Mouse (Mus musculus): ENCODE results near the gene Syk. TPM values are rescaled to one million over a fixed set of nuclear protein-coding genes. Genes with fewer than 3 reads are reported as not detected.
A peak's percentile ranks its signal among the peaks of the same experiment; 100 is the strongest.

Syk gene
- 119 and 126 TPM in 2 replicates for polyA plus RNA-seq (2012; rRNA removed)

DNA sequence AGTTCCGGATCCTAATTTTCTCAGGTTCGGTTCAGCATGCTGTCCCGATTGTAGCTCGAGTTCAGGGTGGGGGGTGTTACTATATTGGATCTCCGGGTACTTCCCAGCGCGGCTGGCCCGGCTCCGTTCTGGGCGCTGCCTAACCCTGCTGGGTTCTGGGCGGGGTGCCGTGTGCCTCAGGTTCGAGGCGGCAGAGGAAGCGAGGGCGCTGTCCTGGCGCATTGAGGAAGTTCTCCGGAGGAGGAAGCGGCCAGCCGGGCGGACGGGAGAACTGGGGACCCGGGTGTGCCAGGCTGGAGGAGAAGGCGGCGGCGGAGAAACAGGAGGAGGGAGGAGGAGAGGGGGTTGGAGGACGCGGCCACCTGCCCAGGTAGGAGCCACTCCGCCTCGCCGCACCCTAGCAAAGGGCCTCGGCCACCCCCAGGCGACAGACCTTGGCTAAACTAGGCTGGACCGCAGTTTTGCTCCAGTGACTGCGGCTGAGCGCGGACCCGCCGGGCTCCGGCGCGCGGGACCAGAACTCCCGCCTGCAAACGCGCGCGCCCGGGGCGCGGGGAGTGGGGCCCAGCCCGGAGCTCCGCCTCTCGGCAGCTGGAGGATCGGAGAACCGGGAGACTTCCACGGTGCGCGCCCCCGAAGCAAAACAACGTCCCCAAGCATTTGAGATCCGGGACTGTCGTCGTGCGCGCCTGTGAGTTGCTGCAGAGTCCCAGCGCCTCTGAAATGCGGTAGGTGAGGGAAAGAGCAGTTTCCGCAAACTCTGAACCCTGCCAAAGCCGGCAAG is at the start of gene Syk:
TSS of gene Syk (plus strand) at position 296 of the 784 bp plus-strand sequence.
- peaks cover 10% of the 10 kb centered on the region for H3K4me1 ChIP-seq (ENCODE audit: control insufficient read depth, insufficient read depth, insufficient read length)
- no peaks in the 10 kb centered on the region for H3K36me3 ChIP-seq (ENCODE audit: control insufficient read depth, insufficient read depth, low read length)
- peak in 1 of 2 experiments; percentile 78 for DNase-seq (ENCODE audit: low read depth in 1 of 2, low spot score in 2 of 2)
- H3K27ac ChIP-seq (ENCODE audit: insufficient read depth, low read length) = peak within 1 kb of the TSS; percentile 100
- no peaks in the 10 kb centered on the region for H3K27me3 ChIP-seq (ENCODE audit: control insufficient read depth, insufficient read depth, low read length)
- WGBS = 1% methylated on average over 65 of the region's 70 CpGs
- peak; percentile 14; the same call in 1 of the 2 replicates for TF ChIP-seq POLR2A (IDR thresholded peaks at IDR 0.05; ENCODE audit: low read depth, low read length)
- TF ChIP-seq CTCF (IDR thresholded peaks at IDR 0.05; ENCODE audit: extremely low read depth, insufficient read depth, insufficient read length, insufficient replicate concordance) = no peak
- H3K4me3 ChIP-seq (ENCODE audit: extremely low read depth, insufficient read depth, insufficient read length) = peak within 1 kb of the TSS; percentile 73

DNA sequence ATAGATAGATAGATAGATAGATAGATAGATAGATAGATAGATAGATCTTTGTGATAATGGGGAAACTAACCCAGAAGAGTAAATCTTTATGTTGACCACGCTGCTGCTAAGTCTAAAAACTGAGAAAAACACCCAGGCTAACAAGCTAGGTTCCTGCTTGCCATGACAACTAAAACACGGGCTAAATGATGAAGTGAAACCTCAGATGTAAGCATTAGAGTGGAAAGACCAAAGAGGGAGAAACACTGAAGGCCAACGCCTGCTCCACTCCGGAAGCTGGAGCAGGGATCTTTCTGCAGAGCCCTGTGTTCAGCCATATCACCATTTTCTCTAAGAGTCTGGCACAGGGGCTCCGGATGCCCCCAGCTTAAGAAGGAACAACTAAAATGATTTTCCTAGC is 49.3 kb upstream of the Syk start:
- WGBS = 42% methylated on average over 5 of the region's 5 CpGs
- Histone ChIP-seq H3K4me3 (ENCODE audit: extremely low read depth, insufficient read depth, insufficient read length) (no peak overlapping the region), H3K36me3 (ENCODE audit: control insufficient read depth, insufficient read depth, low read length) (no peaks in the 10 kb centered on the region), H3K27ac (ENCODE audit: insufficient read depth, low read length) (peak overlapping the region; percentile 72), H3K4me1 (ENCODE audit: control insufficient read depth, insufficient read depth, insufficient read length) (peaks cover 24% of the 10 kb centered on the region), H3K27me3 (ENCODE audit: control insufficient read depth, insufficient read depth, low read length) (no peaks in the 10 kb centered on the region)
- TF ChIP-seq POLR2A (IDR thresholded peaks at IDR 0.05; ENCODE audit: low read depth, low read length) (no peak), CTCF (IDR thresholded peaks at IDR 0.05; ENCODE audit: extremely low read depth, insufficient read depth, insufficient read length, insufficient replicate concordance) (no peak)
- peak in 1 of 2 experiments; percentile 29 for DNase-seq (ENCODE audit: low read depth in 1 of 2, low spot score in 2 of 2)

DNA sequence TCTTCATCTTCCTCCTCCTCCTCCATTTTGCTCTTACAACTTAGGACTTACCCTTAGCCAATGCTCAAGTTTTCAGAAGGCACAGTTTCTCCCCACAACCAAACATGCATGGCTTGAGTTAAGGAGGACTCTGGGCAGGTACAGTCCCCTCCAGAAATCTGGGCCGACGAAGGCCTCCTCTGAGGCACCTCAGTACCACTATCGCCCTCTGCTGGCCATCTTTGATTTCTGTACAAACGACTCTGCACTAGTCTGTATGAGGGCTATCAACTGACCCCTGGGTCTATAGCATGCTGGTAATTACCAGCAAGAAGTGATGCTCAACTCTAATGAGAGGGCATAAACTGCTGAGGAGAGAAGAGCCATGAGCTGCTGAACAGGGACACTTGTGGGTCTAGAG is 47.4 kb upstream of the Syk start:
- DNase-seq (ENCODE audit: low read depth in 1 of 2, low spot score in 2 of 2) = peak; percentile 58 to 73
- H3K27ac ChIP-seq (ENCODE audit: insufficient read depth, low read length) = 0 out of 2 replicates have a peak overlapping the region, but pooled peaks have one; percentile 9
- 1% methylated on average over 4 of the region's 4 CpGs for WGBS
- peaks cover 24% of the 10 kb centered on the region for H3K4me1 ChIP-seq (ENCODE audit: control insufficient read depth, insufficient read depth, insufficient read length)
- TF ChIP-seq CTCF (IDR thresholded peaks at IDR 0.05; ENCODE audit: extremely low read depth, insufficient read depth, insufficient read length, insufficient replicate concordance) (peak; percentile 48; the same call in 1 of the 2 replicates), POLR2A (IDR thresholded peaks at IDR 0.05; ENCODE audit: low read depth, low read length) (no peak)
- H3K4me3 ChIP-seq (ENCODE audit: extremely low read depth, insufficient read depth, insufficient read length) = no peak overlapping the region
- H3K36me3 ChIP-seq (ENCODE audit: control insufficient read depth, insufficient read depth, low read length) = no peaks in the 10 kb centered on the region
- no peaks in the 10 kb centered on the region for H3K27me3 ChIP-seq (ENCODE audit: control insufficient read depth, insufficient read depth, low read length)

DNA sequence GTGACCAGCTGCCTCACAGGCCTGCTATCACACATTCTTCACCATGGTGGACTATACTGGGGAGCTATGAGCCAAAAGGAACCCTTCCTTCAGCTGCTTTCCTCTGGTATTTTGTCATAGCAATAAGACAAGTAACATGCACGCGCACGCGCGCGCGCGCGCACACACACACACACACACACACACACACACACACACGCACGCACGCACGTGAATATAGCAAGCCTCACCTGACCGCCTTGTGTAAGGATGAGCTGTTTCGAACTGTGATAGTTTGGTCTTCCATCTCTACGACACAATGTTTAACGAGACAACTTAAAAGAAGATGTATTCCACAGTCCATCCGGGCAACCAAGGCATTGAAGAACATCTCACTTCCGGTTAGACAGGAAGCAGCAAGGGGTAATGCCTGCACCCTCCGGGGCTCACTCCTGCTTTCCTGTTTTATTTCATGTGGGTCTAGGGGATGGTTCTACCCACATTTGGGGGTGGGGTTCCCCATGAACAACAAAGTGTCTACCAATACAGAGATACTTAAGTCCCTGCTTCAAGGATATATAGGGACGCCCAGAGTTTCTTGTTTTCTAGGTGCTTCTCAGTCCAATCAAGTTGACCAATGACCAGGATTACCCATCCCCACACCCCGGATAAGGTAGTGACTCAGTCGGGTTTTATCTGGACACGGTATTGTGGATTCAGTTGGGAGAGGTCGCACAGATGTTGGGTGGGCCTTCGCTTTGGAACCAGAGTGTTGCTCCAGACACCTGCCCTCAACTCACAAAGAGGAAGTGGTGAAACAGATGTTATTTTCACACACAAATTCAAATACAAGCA is 45.0 kb upstream of the Syk start:
- Histone ChIP-seq H3K27me3 (ENCODE audit: control insufficient read depth, insufficient read depth, low read length) (no peaks in the 10 kb centered on the region), H3K4me1 (ENCODE audit: control insufficient read depth, insufficient read depth, insufficient read length) (peaks cover 30% of the 10 kb centered on the region), H3K27ac (ENCODE audit: insufficient read depth, low read length) (peak overlapping the region; percentile 49), H3K4me3 (ENCODE audit: extremely low read depth, insufficient read depth, insufficient read length) (no peak overlapping the region), H3K36me3 (ENCODE audit: control insufficient read depth, insufficient read depth, low read length) (no peaks in the 10 kb centered on the region)
- peak; percentile 26 to 37 for DNase-seq (ENCODE audit: low read depth in 1 of 2, low spot score in 2 of 2)
- WGBS = 66% methylated on average over 26 of the region's 26 CpGs
- TF ChIP-seq CTCF (IDR thresholded peaks at IDR 0.05; ENCODE audit: extremely low read depth, insufficient read depth, insufficient read length, insufficient replicate concordance) (no peak), POLR2A (IDR thresholded peaks at IDR 0.05; ENCODE audit: low read depth, low read length) (no peak)

DNA sequence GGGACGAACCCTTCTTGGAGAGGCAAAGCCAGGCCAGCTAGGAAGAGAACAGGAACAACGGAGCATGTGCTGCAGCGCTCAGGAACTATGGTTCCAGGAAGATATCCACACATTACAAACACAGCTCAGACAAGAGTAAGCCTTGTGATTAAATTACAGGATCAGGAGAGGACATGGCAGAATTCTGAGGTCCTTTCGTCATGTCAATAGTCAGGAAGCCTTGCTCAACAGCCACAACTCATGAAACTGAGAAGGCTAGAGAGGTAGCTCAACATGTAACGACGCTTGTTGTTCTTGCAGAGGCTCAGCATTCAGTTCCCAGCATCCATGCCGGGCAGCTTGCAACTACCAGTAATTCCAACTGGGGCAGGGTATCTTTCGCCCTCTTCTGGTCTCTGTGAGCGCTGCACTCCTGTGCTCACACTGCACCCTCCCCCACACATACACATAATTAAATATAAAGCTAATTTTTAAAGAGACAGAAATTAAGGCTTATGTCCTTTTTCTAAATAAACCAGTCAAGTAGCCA is 44.3 kb upstream of the Syk start:
- Histone ChIP-seq H3K4me3 (ENCODE audit: extremely low read depth, insufficient read depth, insufficient read length) (no peak overlapping the region), H3K4me1 (ENCODE audit: control insufficient read depth, insufficient read depth, insufficient read length) (peaks cover 31% of the 10 kb centered on the region), H3K27me3 (ENCODE audit: control insufficient read depth, insufficient read depth, low read length) (no peaks in the 10 kb centered on the region), H3K27ac (ENCODE audit: insufficient read depth, low read length) (peak overlapping the region; percentile 49), H3K36me3 (ENCODE audit: control insufficient read depth, insufficient read depth, low read length) (no peaks in the 10 kb centered on the region)
- peak in 1 of 2 experiments; percentile 24 for DNase-seq (ENCODE audit: low read depth in 1 of 2, low spot score in 2 of 2)
- WGBS = 44% methylated on average over 9 of the region's 9 CpGs
- peak; percentile 33; the same call in 1 of the 2 replicates for TF ChIP-seq CTCF (IDR thresholded peaks at IDR 0.05; ENCODE audit: extremely low read depth, insufficient read depth, insufficient read length, insufficient replicate concordance)
- TF ChIP-seq POLR2A (IDR thresholded peaks at IDR 0.05; ENCODE audit: low read depth, low read length) = no peak

DNA sequence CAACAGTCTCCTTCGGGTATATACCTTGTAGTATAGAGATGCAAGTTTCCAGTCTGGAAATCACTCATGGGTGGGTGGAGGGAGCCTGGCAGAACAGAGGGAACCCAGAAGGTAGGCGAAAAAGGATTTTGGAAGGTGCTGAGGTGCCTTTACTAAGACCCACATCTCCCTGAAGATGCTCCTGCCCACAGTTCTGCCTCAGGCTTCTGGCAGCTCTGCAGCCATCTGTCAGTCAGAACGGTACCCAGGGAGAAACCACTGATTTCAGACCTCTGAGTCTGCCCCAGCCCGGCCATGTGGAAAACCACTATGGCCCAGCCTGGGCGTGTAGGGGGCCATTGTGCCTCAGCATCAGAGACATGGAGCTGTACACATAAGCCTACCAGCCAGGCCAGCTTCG is 43.5 kb upstream of the Syk start:
- Histone ChIP-seq H3K36me3 (ENCODE audit: control insufficient read depth, insufficient read depth, low read length) (no peaks in the 10 kb centered on the region), H3K27me3 (ENCODE audit: control insufficient read depth, insufficient read depth, low read length) (no peaks in the 10 kb centered on the region), H3K27ac (ENCODE audit: insufficient read depth, low read length) (no peak overlapping the region), H3K4me1 (ENCODE audit: control insufficient read depth, insufficient read depth, insufficient read length) (peaks cover 24% of the 10 kb centered on the region), H3K4me3 (ENCODE audit: extremely low read depth, insufficient read depth, insufficient read length) (no peak overlapping the region)
- TF ChIP-seq POLR2A (IDR thresholded peaks at IDR 0.05; ENCODE audit: low read depth, low read length) = no peak
- TF ChIP-seq CTCF (IDR thresholded peaks at IDR 0.05; ENCODE audit: extremely low read depth, insufficient read depth, insufficient read length, insufficient replicate concordance) = no peak
- peak in 1 of 2 experiments; percentile 35 for DNase-seq (ENCODE audit: low read depth in 1 of 2, low spot score in 2 of 2)
- WGBS = 47% methylated on average over 6 of the region's 6 CpGs
